Mouse (Mus musculus) limb, embryonic 13.5 days (tissue): ENCODE data around the gene Hacd4. TPM values are rescaled to one million over a fixed set of nuclear protein-coding genes. Genes with fewer than 3 reads are reported as not detected.

Experiments
- ATAC-seq: fragments of 200-750 bp; cut with Nextera tagmentation; 2 replicates; pipeline ENCODE4 v1.8.0; 2017; ENCODE audit warnings: low read depth, moderate number of reproducible peaks, moderate TSS enrichment; ENCODE audit not compliant: low FRiP score
- H3K27ac ChIP-seq: fragments of 300-500 bp; sonication (generic); 2 replicates; pipeline ENCODE4 v1.5.1; 2015; ENCODE audit warnings: inconsistent platforms, mild to moderate bottlenecking, moderate library complexity
- H3K27me3 ChIP-seq: fragments of 300-500 bp; sonication (generic); 2 replicates; pipeline ENCODE4 v1.6.1; 2015; ENCODE audit warnings: mild to moderate bottlenecking, inconsistent platforms
- H3K36me3 ChIP-seq: fragments of 300-500 bp; sonication (generic); 2 replicates; pipeline ENCODE4 v1.6.1; 2015; ENCODE audit warnings: inconsistent platforms, mild to moderate bottlenecking, moderate library complexity
- H3K4me1 ChIP-seq: fragments of 300-500 bp; sonication (generic); 2 replicates; pipeline ENCODE4 v1.6.1; 2015; ENCODE audit warnings: inconsistent platforms
- H3K4me2 ChIP-seq: fragments of 300-500 bp; sonication (generic); replicated peaks from 2 replicates; pipeline ENCODE4 v1.6.1; 2015; ENCODE audit warnings: inconsistent platforms, mild to moderate bottlenecking, moderate library complexity
- H3K4me3 ChIP-seq: fragments of 300-500 bp; sonication (generic); 2 replicates; pipeline ENCODE4 v1.5.1; 2015; ENCODE audit warnings: moderate library complexity, mild to moderate bottlenecking, inconsistent platforms
- H3K9ac ChIP-seq: fragments of 300-500 bp; sonication (generic); 2 replicates; pipeline ENCODE4 v1.6.1; 2015; ENCODE audit warnings: mild to moderate bottlenecking, inconsistent platforms
- H3K9me3 ChIP-seq: fragments of 300-500 bp; sonication (generic); 2 replicates; pipeline ENCODE4 v1.6.1; 2016; ENCODE audit warnings: inconsistent platforms
- WGBS: fragments of 180-500 bp; shearing (Covaris S2); methylation state at CpG from one replicate; pipeline ENCODE4 v1.1.7; 2015; 5-methylcytosine and 5-hydroxymethylcytosine counted together
- polyA plus RNA-seq: library from polyadenylated mRNA; unstranded; fragments of >200 nt; fragmentation: Nextera tagmentation; extraction: Ambion mirVana; gene quantifications from 2 replicates; pipeline ENCODE4 v1.2.1, GENCODE M21; 2015

Gene Hacd4
- 6.8 TPM in 2 replicates for polyA plus RNA-seq

DNA sequence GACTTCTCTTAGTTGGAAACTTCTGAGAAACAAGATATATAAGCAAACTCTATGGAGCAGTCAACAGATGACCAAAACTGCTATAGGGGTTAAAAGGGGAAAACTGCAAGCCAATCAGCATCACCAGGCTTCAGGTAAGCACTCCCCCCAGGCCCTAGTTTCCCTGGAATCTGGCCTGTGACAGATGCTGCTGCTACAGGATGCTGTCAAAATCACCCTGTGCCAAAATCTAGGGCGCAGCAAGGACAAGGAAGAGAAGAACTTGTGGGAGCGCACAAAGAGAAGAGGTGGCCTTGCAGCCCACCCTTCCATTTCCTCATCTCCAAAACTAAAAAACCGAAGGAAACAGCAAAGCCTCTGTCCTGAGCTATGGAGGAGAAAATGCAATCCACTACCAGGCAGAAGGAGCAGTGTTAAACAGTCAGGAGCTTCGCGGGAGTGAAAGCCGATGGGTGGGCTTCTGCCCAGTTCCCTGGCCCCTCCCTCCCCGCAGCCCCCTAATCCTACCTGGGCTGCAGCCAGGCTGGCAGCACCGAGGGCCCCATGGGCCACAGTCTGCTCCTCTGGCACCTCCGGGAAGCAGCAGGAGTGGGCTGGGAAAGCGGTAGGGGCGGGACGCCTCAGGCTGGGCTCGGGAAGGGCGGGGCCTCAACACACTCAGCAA, at the start of gene Hacd4:
Gene Hacd4 (minus strand): TSS at position 603 of the 664 bp plus-strand sequence.
- WGBS, result 5% methylated on average over 14 of the region's 14 CpGs
- H3K36me3 ChIP-seq, result no peaks in the 10 kb centered on the region
- peak within 1 kb of the TSS; percentile 47 for H3K4me3 ChIP-seq
- H3K4me1 ChIP-seq, result peaks cover 16% of the 10 kb centered on the region
- peak within 1 kb of the TSS; percentile 73 for H3K4me2 ChIP-seq
- H3K27me3 ChIP-seq, result no peaks in the 10 kb centered on the region
- no peak within 1 kb of the TSS; the same call in 1 of the 2 replicates for H3K27ac ChIP-seq
- no peaks in the 10 kb centered on the region for H3K9me3 ChIP-seq
- peak within 1 kb of the TSS; percentile 69 for H3K9ac ChIP-seq
- ATAC-seq, result peak; percentile 84; the same call in 1 of the 2 replicates

DNA sequence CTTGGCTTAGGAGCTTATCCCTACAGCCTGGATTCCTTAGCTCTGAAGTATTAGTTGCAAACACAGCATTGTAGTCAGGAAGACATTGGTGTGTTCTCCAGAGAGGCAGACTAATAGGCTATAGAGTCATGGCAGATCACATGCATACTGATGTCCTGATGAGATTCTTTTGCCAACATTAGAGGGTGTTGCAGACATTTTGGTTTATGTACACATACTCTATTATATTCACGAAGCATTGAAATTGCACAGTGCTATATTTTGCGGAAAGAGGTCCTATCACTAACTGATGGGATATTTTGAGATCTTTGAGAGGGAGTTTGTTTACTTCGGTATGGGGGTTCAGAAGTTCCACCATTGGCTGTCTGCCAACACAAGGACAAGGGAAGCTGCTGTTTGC, 49.4 kb upstream of the Hacd4 start:
- 86% methylated on average over 3 of the region's 3 CpGs for WGBS
- no peak overlapping the region for H3K27ac ChIP-seq
- no peak overlapping the region for H3K9ac ChIP-seq
- H3K4me1 ChIP-seq, result no peaks in the 10 kb centered on the region
- no peaks in the 10 kb centered on the region for H3K27me3 ChIP-seq
- no peaks in the 10 kb centered on the region for H3K9me3 ChIP-seq
- ATAC-seq, result no peak
- H3K4me2 ChIP-seq, result no peak overlapping the region
- H3K4me3 ChIP-seq, result no peak overlapping the region
- no peaks in the 10 kb centered on the region for H3K36me3 ChIP-seq

DNA sequence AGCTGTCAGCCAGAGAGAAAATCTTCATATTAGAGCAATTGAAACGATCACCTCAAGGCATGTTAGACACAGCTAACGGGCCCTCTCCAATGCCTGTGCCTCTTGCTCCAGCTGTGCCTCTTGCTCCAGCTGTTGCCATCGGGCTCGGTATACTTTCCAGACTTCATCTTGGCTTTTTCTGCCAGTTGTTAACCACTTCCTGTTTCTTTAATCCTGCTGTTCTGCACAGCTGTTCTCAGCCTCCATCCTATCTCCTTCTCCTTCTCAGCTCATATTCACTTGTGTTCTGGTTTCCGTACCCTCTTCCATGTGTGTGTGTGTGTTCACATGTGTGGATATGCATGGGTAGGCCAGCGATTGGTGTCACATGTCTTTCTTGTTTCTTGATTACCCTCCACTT, 41.4 kb upstream of the Hacd4 start:
- H3K4me3 ChIP-seq, result no peak overlapping the region
- ATAC-seq, result peak; percentile 57; the same call in 1 of the 2 replicates
- H3K36me3 ChIP-seq, result no peaks in the 10 kb centered on the region
- peaks cover 20% of the 10 kb centered on the region for H3K4me1 ChIP-seq
- H3K4me2 ChIP-seq, result no peak overlapping the region
- H3K9ac ChIP-seq, result no peak overlapping the region
- no peak overlapping the region for H3K27ac ChIP-seq
- no peaks in the 10 kb centered on the region for H3K27me3 ChIP-seq
- H3K9me3 ChIP-seq, result no peaks in the 10 kb centered on the region
- WGBS, result 28% methylated on average over 6 of the region's 6 CpGs

DNA sequence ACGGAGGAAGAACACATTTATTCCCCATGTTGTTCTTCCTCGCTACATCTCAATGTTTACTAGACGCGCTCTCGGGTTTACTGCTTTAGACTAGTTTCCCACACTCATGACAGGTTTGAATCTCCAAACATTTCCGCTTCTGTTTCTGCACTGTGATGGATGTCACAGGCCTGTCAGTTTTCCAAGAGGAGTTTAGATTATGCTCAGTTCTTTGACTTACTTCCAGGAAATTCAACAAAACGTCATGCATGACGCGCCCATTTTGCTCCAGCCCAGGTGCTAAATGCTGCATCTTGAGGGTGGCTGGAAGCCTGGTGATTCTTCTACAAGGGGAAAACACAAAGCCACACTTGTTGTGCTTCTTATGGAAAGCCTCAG, 40.1 kb upstream of the Hacd4 start:
- no peak overlapping the region for H3K9ac ChIP-seq
- H3K4me3 ChIP-seq, result no peak overlapping the region
- peaks cover 20% of the 10 kb centered on the region for H3K4me1 ChIP-seq
- 80% methylated on average over 9 of the region's 9 CpGs for WGBS
- H3K4me2 ChIP-seq, result no peak overlapping the region
- H3K9me3 ChIP-seq, result no peaks in the 10 kb centered on the region
- H3K36me3 ChIP-seq, result no peaks in the 10 kb centered on the region
- no peak for ATAC-seq
- H3K27ac ChIP-seq, result no peak overlapping the region
- no peaks in the 10 kb centered on the region for H3K27me3 ChIP-seq

DNA sequence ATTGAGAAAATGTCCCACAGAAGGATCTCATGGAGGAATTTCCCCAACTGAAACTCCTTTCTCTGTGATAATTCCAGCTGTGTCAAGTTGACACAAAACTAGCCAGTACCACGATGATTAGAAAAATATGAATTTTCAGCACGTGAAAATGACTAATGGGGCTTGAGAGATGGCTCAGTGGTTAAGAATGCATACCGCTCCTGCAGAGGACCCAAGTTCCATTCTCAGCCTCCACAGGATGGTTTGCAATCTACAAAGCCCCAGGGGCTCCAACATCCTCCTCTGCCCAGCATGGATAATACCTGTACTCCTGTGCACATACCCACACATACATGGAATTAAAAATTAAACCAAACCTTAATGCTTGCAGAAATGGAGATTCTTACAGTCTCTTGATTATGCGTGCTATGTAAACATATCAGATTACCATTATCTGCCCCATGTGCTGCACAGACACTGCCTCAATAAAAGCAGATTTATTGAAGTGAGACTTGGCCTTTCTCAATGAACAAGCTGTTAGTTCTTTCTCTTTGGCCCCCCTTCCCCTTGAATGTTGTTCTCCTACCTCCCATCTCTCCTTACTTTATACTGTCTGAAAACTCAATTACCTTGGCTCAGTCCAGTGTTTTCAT, 39.6 kb upstream of the Hacd4 start:
- Histone ChIP-seq H3K27me3 (no peaks in the 10 kb centered on the region), H3K9me3 (no peaks in the 10 kb centered on the region), H3K4me3 (no peak overlapping the region), H3K4me2 (no peak overlapping the region), H3K4me1 (peaks cover 20% of the 10 kb centered on the region), H3K36me3 (no peaks in the 10 kb centered on the region), H3K9ac (no peak overlapping the region), H3K27ac (no peak overlapping the region)
- 76% methylated on average over 4 of the region's 4 CpGs for WGBS
- ATAC-seq, result no peak

DNA sequence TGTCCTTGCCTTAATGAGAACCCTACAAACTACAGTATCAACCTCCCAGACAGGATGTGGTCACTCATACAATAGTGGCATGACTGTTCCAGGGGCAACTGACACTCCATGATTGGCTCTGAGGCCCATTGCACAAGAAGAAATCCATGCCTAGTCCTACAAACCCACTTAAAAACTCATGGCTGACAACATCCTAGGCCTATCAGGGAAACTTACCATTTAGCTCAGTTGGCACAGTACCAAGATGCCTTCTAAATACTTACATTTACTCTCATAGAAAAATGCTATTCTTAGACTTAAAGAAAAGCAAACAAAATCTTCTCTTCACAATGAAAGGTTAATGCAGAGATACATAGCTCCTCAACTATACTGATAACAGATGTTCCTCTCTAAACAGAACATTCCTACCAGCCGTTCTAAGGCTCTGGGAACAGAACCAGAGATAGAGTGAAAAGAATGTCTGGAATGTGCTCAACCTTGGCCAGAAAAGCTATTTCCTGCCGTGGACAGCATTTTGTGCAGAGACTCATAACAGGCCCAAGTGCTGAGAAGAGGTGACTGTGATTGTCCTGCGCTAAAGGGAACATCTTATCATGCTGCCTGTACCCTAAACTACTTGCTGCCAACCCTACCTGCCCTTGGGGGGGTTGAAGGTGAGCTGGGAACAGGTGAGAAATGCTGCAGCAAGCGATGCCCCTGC, 37.9 kb upstream of the Hacd4 start:
- H3K9me3 ChIP-seq, result no peaks in the 10 kb centered on the region
- H3K4me3 ChIP-seq, result no peak overlapping the region
- H3K4me2 ChIP-seq, result no peak overlapping the region
- no peaks in the 10 kb centered on the region for H3K27me3 ChIP-seq
- peak overlapping the region; percentile 53; the same call in 1 of the 2 replicates for H3K27ac ChIP-seq
- ATAC-seq, result 0 out of 2 replicates have a peak, but pooled peaks have one; percentile 37
- H3K9ac ChIP-seq, result no peak overlapping the region
- H3K4me1 ChIP-seq, result peaks cover 20% of the 10 kb centered on the region
- H3K36me3 ChIP-seq, result no peaks in the 10 kb centered on the region
- WGBS, result 43% methylated on average over 4 of the region's 4 CpGs

DNA sequence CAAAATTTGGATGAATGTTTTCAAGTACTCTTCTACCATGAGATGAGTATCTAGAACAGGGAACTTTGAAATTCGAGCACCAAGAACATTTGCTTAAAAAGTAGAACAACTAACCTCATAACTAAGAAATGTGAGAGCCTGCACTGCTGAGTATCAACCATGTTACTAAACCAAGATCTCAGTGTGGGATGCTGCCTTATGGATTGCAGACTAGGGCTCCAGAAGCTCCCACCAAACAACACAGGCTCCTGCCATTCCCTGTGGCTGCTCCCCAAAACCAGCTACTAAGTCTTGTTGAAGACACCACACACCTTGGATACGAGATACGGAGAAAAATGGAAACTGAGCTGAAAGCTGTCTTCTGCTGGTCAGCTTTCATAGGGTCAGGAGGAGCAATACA, 37.4 kb upstream of the Hacd4 start:
- ATAC-seq, result no peak
- H3K36me3 ChIP-seq, result no peaks in the 10 kb centered on the region
- H3K27me3 ChIP-seq, result no peaks in the 10 kb centered on the region
- no peak overlapping the region for H3K9ac ChIP-seq
- H3K4me2 ChIP-seq, result no peak overlapping the region
- no peaks in the 10 kb centered on the region for H3K9me3 ChIP-seq
- peaks cover 20% of the 10 kb centered on the region for H3K4me1 ChIP-seq
- H3K4me3 ChIP-seq, result no peak overlapping the region
- 89% methylated on average over 3 of the region's 3 CpGs for WGBS
- H3K27ac ChIP-seq, result no peak overlapping the region

DNA sequence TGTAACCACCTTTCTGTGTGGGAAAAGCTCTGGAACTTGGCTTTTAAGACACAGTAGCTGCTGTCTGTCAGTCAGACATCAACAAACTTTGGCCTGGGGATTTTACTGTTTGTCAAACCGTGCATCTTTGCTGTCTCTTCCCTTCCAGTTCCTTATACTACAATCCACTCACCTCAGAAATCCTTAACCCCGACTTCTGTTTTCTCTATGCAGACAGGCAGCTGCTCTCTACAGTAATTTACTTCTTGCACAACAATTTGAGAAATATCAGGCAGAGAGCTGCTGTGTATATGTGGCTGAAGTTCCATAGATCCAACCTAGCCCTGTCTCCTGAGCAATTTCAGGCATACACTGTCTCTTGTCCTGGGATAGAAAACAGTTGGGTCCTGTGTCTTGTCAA, 32.8 kb upstream of the Hacd4 start:
- WGBS, result 66% methylated on average over 2 of the region's 2 CpGs
- no peaks in the 10 kb centered on the region for H3K9me3 ChIP-seq

DNA sequence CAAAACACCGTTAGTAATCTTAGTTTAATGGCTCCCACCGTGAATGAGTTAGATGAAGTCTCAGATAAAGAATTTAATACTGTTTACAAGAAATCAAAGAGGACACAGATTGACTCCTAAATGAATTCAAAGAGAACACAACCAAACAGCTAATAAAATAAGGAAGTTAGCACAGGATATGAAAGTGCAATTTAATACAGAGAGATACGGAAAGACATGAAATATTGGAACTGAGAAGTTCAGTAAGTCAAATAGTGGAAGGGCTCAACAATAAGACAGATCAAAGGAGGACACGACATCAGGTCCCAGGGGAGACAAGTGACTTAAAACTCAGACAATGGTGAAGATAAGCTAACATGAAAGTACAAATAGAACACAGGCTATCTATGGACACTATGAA, 25.8 kb upstream of the Hacd4 start:
- Histone ChIP-seq H3K27me3 (no peaks in the 10 kb centered on the region), H3K27ac (no peak overlapping the region), H3K4me1 (peaks cover 3% of the 10 kb centered on the region; the same call in 1 of the 2 replicates), H3K4me2 (no peak overlapping the region), H3K4me3 (no peak overlapping the region), H3K9ac (no peak overlapping the region), H3K36me3 (no peaks in the 10 kb centered on the region), H3K9me3 (no peaks in the 10 kb centered on the region)
- WGBS, result 85% methylated on average over 4 of the region's 4 CpGs
- no peak for ATAC-seq

More for the DNA sequence above, 32.8 kb upstream of the Hacd4 start:
- Histone ChIP-seq H3K4me3 (no peak overlapping the region), H3K27me3 (no peaks in the 10 kb centered on the region), H3K4me2 (no peak overlapping the region), H3K9ac (no peak overlapping the region), H3K4me1 (no peaks in the 10 kb centered on the region), H3K36me3 (no peaks in the 10 kb centered on the region), H3K27ac (no peak overlapping the region)
- ATAC-seq, result no peak

DNA sequence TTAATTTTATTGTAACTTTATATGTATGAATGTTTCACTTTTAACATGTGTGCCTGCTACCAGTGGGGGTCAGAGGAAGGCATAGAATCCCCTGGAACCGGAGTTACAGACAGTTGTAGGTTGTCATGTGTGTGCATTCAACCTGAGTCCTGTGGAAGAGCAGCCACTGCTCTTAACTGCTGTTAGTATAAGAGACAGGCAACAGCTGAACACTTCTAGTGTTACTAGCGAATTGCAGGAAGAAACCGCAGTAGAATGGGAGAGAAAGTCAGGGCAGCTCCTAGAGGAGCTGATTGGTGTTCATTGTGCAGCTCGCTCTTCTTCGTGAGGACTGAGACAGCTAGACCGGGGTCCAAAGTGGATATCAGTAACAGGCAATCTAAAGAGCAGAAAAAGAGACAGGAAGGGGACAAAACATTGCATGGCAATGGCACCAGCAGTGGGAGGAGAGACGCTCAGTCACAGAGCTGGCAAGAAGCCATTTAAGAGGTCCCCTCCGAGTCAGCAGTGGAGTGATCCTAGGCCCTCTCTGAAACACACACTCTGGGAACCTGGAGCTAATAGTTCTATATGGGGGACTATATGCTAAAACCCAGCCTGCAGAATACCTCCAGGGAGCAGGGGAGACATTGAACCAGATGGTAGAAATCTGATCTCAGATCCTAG, 24.4 kb upstream of the Hacd4 start:
- Histone ChIP-seq H3K27me3 (no peaks in the 10 kb centered on the region), H3K9me3 (no peaks in the 10 kb centered on the region), H3K4me1 (peaks cover 3% of the 10 kb centered on the region; the same call in 1 of the 2 replicates), H3K4me2 (no peak overlapping the region), H3K4me3 (no peak overlapping the region), H3K27ac (no peak overlapping the region), H3K9ac (no peak overlapping the region), H3K36me3 (no peaks in the 10 kb centered on the region)
- 65% methylated on average over 8 of the region's 8 CpGs for WGBS
- no peak for ATAC-seq

DNA sequence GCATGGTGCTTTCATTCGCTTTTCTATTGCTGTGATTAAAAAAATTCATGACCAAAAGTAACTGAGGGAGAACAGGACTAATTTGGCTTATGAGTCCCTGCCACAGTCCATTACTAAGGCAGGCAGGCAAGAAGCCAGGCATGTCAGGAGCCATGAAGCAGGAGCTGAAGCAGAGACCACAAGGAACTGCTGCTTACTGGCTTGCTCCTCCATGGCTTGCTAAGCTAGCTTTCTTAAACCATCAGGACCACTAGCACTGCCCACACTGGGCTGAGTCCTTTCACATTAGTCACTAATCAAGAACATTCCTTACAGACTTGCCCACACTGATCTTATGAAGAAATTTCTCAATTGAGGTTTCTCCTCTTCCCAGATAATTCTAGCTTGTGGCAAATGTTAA, 23.8 kb upstream of the Hacd4 start:
- no peak overlapping the region for H3K4me2 ChIP-seq
- no peaks in the 10 kb centered on the region for H3K9me3 ChIP-seq
- H3K27ac ChIP-seq, result no peak overlapping the region
- WGBS, result 73% methylated on average over 1 of the region's 1 CpGs
- H3K4me3 ChIP-seq, result no peak overlapping the region
- peaks cover 3% of the 10 kb centered on the region; the same call in 1 of the 2 replicates for H3K4me1 ChIP-seq
- ATAC-seq, result no peak
- no peak overlapping the region for H3K9ac ChIP-seq
- H3K36me3 ChIP-seq, result no peaks in the 10 kb centered on the region
- H3K27me3 ChIP-seq, result no peaks in the 10 kb centered on the region

DNA sequence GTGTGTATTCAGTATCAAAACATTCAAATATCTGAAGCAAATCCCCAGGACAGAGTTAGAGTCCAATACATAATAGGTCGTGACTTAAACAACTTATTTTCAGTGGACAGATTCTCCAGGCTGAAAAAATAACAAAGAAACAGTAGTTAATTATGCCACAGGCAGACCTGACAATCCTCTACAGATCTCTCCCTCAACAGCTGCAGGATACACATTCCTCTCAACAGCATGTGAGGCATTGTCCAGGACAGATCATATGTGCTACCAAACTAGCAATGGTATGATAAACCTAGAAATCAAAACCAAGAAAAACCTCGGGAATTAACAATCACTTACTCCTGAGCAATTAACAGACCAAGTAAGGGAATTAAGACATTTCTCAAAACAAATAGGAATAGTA, 22.6 kb upstream of the Hacd4 start:
- no peak overlapping the region for H3K9ac ChIP-seq
- ATAC-seq, result no peak
- no peaks in the 10 kb centered on the region for H3K36me3 ChIP-seq
- H3K27me3 ChIP-seq, result no peaks in the 10 kb centered on the region
- H3K9me3 ChIP-seq, result no peaks in the 10 kb centered on the region
- no peak overlapping the region for H3K4me3 ChIP-seq
- WGBS, result 68% methylated on average over 2 of the region's 2 CpGs
- H3K4me2 ChIP-seq, result no peak overlapping the region
- H3K27ac ChIP-seq, result no peak overlapping the region
- peaks cover 3% of the 10 kb centered on the region; the same call in 1 of the 2 replicates for H3K4me1 ChIP-seq
